Mouse (Mus musculus) stomach, embryonic 14.5 days (tissue): Measurements from ENCODE around the gene Ccdc86. TPM values are rescaled to one million over a fixed set of nuclear protein-coding genes. Genes with fewer than 3 reads are reported as not detected.

Experiments used
- ATAC-seq: fragments of 200-750 bp; cut with Nextera tagmentation; 2 replicates; pipeline ENCODE4 v1.8.0; 2017; ENCODE audit warnings: low read depth, moderate TSS enrichment; ENCODE audit not compliant: insufficient number of reproducible peaks, insufficient read depth, low FRiP score
- H3K27ac ChIP-seq: fragments of 300-500 bp; sonication (generic); 2 replicates; pipeline ENCODE4 v1.5.1; 2014; ENCODE audit warnings: mild to moderate bottlenecking, low read length, moderate library complexity, mixed read lengths
- H3K27me3 ChIP-seq: fragments of 300-500 bp; sonication (generic); 2 replicates; pipeline ENCODE4 v1.6.1; 2014; ENCODE audit warnings: low read length, control low read depth, mixed read lengths; ENCODE audit not compliant: control insufficient read depth, insufficient read depth
- H3K36me3 ChIP-seq: fragments of 300-500 bp; sonication (generic); 2 replicates; pipeline ENCODE4 v1.6.1; 2014; ENCODE audit warnings: mild to moderate bottlenecking, control low read depth, low read length, moderate library complexity, mixed read lengths; ENCODE audit not compliant: control insufficient read depth, insufficient read depth
- H3K4me1 ChIP-seq: fragments of 300-500 bp; sonication (generic); 2 replicates; pipeline ENCODE4 v1.6.1; 2014; ENCODE audit warnings: low read length, control low read depth, mixed read lengths; ENCODE audit not compliant: control insufficient read depth, insufficient read depth
- H3K4me2 ChIP-seq: fragments of 300-500 bp; sonication (generic); replicated peaks from 2 replicates; pipeline ENCODE4 v1.6.1; 2014; ENCODE audit warnings: low read depth, low read length, control low read depth
- H3K4me3 ChIP-seq: fragments of 300-500 bp; sonication (generic); 2 replicates; pipeline ENCODE4 v1.5.1; 2014; ENCODE audit warnings: low read depth, low read length, control low read depth
- H3K9ac ChIP-seq: fragments of 300-500 bp; sonication (generic); replicated peaks from 2 replicates; pipeline ENCODE4 v1.6.1; 2014; ENCODE audit warnings: low read depth, mild to moderate bottlenecking, control low read depth, low read length, moderate library complexity, mixed read lengths
- H3K9me3 ChIP-seq: fragments of 300-500 bp; sonication (generic); 2 replicates; pipeline ENCODE4 v1.6.1; 2016; ENCODE audit warnings: low read depth, low read length, control low read depth; ENCODE audit not compliant: control insufficient read depth
- WGBS: fragments of 180-500 bp; shearing (Covaris S2); extraction: QIAGEN DNeasy Blood & Tissue Kit; methylation state at CpG from one replicate; pipeline ENCODE4 v1.1.7; 2014; 5-methylcytosine and 5-hydroxymethylcytosine counted together
- polyA plus RNA-seq: library from polyadenylated mRNA; unstranded; fragments of >200 nt; fragmentation: Nextera tagmentation; extraction: Ambion mirVana; gene quantifications from 2 replicates; pipeline ENCODE4 v1.2.1, GENCODE M21; 2014

Ccdc86 gene
- polyA plus RNA-seq, 1 experiment from 2014 or later: 24.6 TPM

DNA sequence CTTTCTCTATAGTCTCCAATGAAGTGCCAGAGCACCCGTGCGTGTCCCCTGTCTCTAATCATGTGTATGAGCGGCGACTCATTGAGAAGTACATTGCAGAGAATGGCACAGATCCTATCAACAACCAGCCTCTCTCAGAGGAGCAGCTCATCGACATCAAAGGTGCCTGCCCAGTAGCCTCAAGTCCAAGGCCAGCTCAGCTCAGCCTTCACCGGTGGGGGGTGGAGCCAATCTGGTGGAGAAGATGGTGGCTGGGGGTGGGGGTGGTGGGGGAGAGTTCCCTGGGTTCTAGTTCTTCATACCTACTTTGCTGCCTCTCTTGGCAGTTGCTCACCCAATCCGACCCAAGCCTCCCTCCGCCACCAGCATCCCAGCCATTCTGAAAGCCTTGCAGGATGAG, 51.6 kb downstream of the Ccdc86 start:
- 0 out of 2 replicates have a peak overlapping the region, but pooled peaks have one; percentile 89 for H3K4me2 ChIP-seq
- peaks cover 13% of the 10 kb centered on the region for H3K4me1 ChIP-seq

GRCm38 (mm10) chr19:10896849-10897248, 52.2 kb downstream of the Ccdc86 start:
- Histone ChIP-seq H3K9ac (peak overlapping the region; percentile 82), H3K9me3 (no peaks in the 10 kb centered on the region), H3K4me1 (peaks cover 13% of the 10 kb centered on the region), H3K4me3 (peak overlapping the region; percentile 91), H3K27ac (no peak overlapping the region), H3K27me3 (no peaks in the 10 kb centered on the region), H3K4me2 (peak overlapping the region; percentile 89), H3K36me3 (peaks cover 40% of the 10 kb centered on the region)
- 73% methylated on average over 7 of the region's 7 CpGs for WGBS
- ATAC-seq: no peak

More for the DNA sequence above, 51.6 kb downstream of the Ccdc86 start:
- H3K27ac ChIP-seq: no peak overlapping the region
- no peak overlapping the region for H3K4me3 ChIP-seq
- no peak overlapping the region for H3K9ac ChIP-seq
- H3K27me3 ChIP-seq: no peaks in the 10 kb centered on the region
- no peaks in the 10 kb centered on the region for H3K9me3 ChIP-seq
- ATAC-seq: no peak
- H3K36me3 ChIP-seq: peaks cover 47% of the 10 kb centered on the region
- 82% methylated on average over 8 of the region's 8 CpGs for WGBS

GRCm38 (mm10) chr19:10895708-10896107, 53.4 kb downstream of the Ccdc86 start:
- peak overlapping the region; percentile 91 for H3K4me3 ChIP-seq
- H3K4me2 ChIP-seq: peak overlapping the region; percentile 89
- no peak for ATAC-seq
- peaks cover 29% of the 10 kb centered on the region for H3K36me3 ChIP-seq
- H3K27ac ChIP-seq: peak overlapping the region; percentile 93
- H3K27me3 ChIP-seq: no peaks in the 10 kb centered on the region
- no peaks in the 10 kb centered on the region for H3K9me3 ChIP-seq
- WGBS: 1% methylated on average over 16 of the region's 16 CpGs
- peak overlapping the region; percentile 82 for H3K9ac ChIP-seq
- H3K4me1 ChIP-seq: peaks cover 13% of the 10 kb centered on the region

DNA sequence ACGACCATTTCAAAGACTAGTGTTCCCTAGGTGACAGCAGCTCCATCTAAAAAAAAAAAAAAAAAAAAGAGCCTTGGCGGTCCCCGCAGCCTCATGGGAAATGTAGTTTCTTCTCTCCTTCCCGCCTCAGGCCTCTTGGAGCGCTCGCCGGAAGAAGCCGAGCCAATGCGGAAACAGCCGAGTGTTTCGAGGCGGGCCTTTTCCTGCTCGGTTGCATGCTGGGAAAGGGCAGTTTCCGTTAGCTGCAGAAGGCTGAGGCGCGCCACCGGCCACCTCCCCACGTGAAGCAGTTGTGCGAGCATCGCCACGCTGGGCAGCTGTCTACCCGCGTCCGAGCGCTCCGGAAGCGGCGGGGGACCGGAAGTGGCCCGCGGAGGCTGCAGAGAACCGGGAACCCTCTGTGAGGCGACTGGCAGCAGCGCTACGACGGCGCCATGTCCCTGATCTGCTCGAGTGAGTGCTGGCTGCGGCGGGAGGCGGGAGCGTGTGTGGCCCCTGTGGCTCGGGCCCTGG, 54.0 kb downstream of the Ccdc86 start, which contains the start of gene Prpf19:
Gene Prpf19, plus strand, starts transcription at position 216 of the 513 bp plus-strand sequence.
- Histone ChIP-seq H3K4me2 (peak within 1 kb of the TSS; percentile 89), H3K4me1 (peaks cover 13% of the 10 kb centered on the region), H3K27ac (peak within 1 kb of the TSS; percentile 93), H3K27me3 (no peaks in the 10 kb centered on the region), H3K9me3 (no peaks in the 10 kb centered on the region), H3K36me3 (peaks cover 22% of the 10 kb centered on the region), H3K4me3 (peak within 1 kb of the TSS; percentile 91), H3K9ac (peak within 1 kb of the TSS; percentile 82)
- WGBS: under 1% methylated on average over 43 of the region's 43 CpGs
- peak; percentile 96 for ATAC-seq

DNA sequence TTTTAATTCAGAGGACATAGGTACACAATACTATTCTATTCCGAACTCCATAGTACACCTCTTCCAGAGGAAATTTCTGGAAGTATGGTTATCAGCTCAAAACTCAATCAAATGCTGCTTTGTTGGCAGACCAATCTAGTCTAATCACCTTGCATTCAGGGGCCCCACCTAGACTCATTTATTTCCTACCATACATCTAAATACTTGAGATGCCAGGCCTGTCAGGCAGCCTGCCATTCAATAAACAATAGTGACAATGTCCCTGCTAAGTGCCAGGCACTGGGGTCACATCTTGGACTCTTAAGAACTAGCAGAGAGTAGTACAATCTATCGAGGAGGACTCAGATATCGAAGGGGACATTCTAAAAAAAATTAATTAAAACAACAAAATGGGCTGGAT, 56.9 kb downstream of the Ccdc86 start:
- Histone ChIP-seq H3K27me3 (no peaks in the 10 kb centered on the region), H3K4me2 (no peak overlapping the region), H3K4me3 (no peak overlapping the region), H3K9me3 (no peaks in the 10 kb centered on the region), H3K9ac (no peak overlapping the region), H3K4me1 (peaks cover 12% of the 10 kb centered on the region), H3K36me3 (no peaks in the 10 kb centered on the region), H3K27ac (no peak overlapping the region)
- ATAC-seq: no peak
- 78% methylated on average over 3 of the region's 3 CpGs for WGBS

Other genes starting within 250 kb of the Ccdc86 start
- gene Cd5, start 210.3 kb downstream of the Ccdc86 start, polyA plus RNA-seq: 0.77 and 2.1 TPM in 2 replicates
- 0.58 TPM in 1 of 2 replicates, not detected in the other for gene Cd6, start 119.2 kb downstream of the Ccdc86 start, polyA plus RNA-seq
- 0.45 and 0.52 TPM in 2 replicates for gene Slc15a3, start 109.5 kb downstream of the Ccdc86 start, polyA plus RNA-seq
- gene Tmem132a, start 79.3 kb downstream of the Ccdc86 start, polyA plus RNA-seq: 59.3 and 63.2 TPM in 2 replicates
- gene Tmem109, start 67.3 kb downstream of the Ccdc86 start, polyA plus RNA-seq: 132 and 137 TPM in 2 replicates
- 47.9 and 49.9 TPM in 2 replicates for gene Prpf19, start 54.0 kb downstream of the Ccdc86 start, polyA plus RNA-seq
- gene Zp1, start 28.6 kb downstream of the Ccdc86 start, polyA plus RNA-seq: not detected in 2 replicates
- gene Ptgdr2, start 12.1 kb downstream of the Ccdc86 start, polyA plus RNA-seq: not detected in 2 replicates
- gene Ms4a10, start 25.4 kb upstream of the Ccdc86 start, polyA plus RNA-seq: 0.52 TPM in 1 of 2 replicates, not detected in the other
- gene Ms4a15, start 44.0 kb upstream of the Ccdc86 start, polyA plus RNA-seq: not detected in 2 replicates
- 0.35 TPM in 1 of 2 replicates, not detected in the other for gene Ms4a18, start 68.8 kb upstream of the Ccdc86 start, polyA plus RNA-seq
- gene Ms4a8a, start 131.8 kb upstream of the Ccdc86 start, polyA plus RNA-seq: 9.1 and 9.8 TPM in 2 replicates
- not detected in 2 replicates for gene 1700017D01Rik, start 181.6 kb upstream of the Ccdc86 start, polyA plus RNA-seq
- not detected in 2 replicates for gene 1700025F22Rik, start 216.1 kb upstream of the Ccdc86 start, polyA plus RNA-seq
- not detected in 2 replicates for gene Ms4a13, start 247.5 kb upstream of the Ccdc86 start, polyA plus RNA-seq